ENCODE assay signal across 15 mouse cellular contexts in genomic region chr1:155188656-155189055, GRCm38 (mm10). TPM values are rescaled to one million over a fixed set of nuclear protein-coding genes. Genes with fewer than 3 reads are reported as not detected.
DNase-seq lines count a peak whose midpoint lies in the region.
"Had no signal": no experiment of that assay in that cellular context is flagged by ENCODE, and none has a peak within 500 bp of the region (broad histone marks: within the 10 kb centered on the region; RNA-seq: fewer than 3 reads in every experiment).

No protein-coding gene starts in this region.

- intact Hi-C loops in left cerebral cortex, postnatal 4 days (cut with DNase I), result no loop called here

- DNase-seq in cerebellum, postnatal 10 days, result peak; percentile 49 to 62
- no peak for DNase-seq in cerebellum, adult 9-11 months
- peak; percentile 57 for DNase-seq in left cerebral cortex, postnatal 4 days
- DNase-seq in left cerebral cortex, adult 9 months (ENCODE audit: low spot score in 2 of 2), result no peak
- DNase-seq: adrenal gland, adult 2 months; adrenal gland, adult 8-10 months; adrenal gland, postnatal 10 days; adrenal gland, postnatal 14 days; adrenal gland, postnatal 25 days; adrenal gland, postnatal 36 days; B cell, adult 2 months; cerebellum, adult 11 months; cerebellum, adult 11-12 months; cerebellum, adult 18-20 months had no signal

RNA-seq across cellular contexts. Expression of gene Stx6, which starts 30.1 kb away (rescaled TPM):
- 100 to 1,000 TPM in 1 of 2 experiments, 10 to 100 TPM in 1; 99.3 to 102 TPM for total RNA-seq in left cerebral cortex, postnatal 4 days (2021)

RNA-seq across cellular contexts. Expression of gene Mr1, which starts 42.0 kb away (rescaled TPM):
- total RNA-seq in left cerebral cortex, postnatal 4 days (2021), result 1 to 10 TPM; 1.5 to 1.8 TPM
- total RNA-seq: ES-E14 had no signal

RNA-seq across cellular contexts. Expression of gene BC034090, which starts 55.6 kb away (rescaled TPM):
- 1 to 10 TPM; 3.3 to 7.7 TPM for total RNA-seq in left cerebral cortex, postnatal 4 days (2021)

Comparison
In these comparisons a context has a peak if more than half of its experiments do, and no peak if none do; other contexts are left out.
1. DNase-seq: peak in cerebellum, postnatal 10 days (2 of 2) and left cerebral cortex, postnatal 4 days (single experiment); none in cerebellum, adult 9-11 months (single experiment) and left cerebral cortex, adult 9 months (0 of 2).